Mouse (Mus musculus): ENCODE measurements around the gene Gm20388. TPM values are rescaled to one million over a fixed set of nuclear protein-coding genes. Genes with fewer than 3 reads are reported as not detected.

Gene Gm20388
- polyA plus RNA-seq, 1 experiment = 28.1 TPM

DNA sequence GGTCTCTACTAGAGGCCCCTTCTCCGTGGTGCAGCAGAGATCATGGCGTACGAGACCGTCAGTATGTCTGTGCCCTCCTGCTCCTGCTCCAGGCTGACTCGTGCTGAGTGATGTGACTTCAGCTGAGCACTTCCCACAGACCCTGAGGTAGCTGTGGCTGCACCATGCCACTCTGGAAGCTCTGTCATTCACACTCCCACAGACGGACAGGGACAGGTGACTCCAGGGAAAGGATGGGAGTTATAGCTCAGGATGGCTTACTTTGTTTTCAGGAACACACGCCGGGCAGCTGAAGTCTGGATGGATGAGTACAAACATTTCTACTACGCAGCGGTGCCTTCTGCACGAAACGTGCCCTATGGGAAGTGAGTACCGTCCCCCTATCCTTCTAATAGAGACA, 4425.7 kb downstream of the Gm20388 start:
- TF ChIP-seq CTCF (IDR thresholded peaks at IDR 0.05; ENCODE audit: low read depth, low read length) (no peak), EP300 (IDR thresholded peaks at IDR 0.05; ENCODE audit: insufficient read depth, low read depth, low read length) (no peak), POLR2A (IDR thresholded peaks at IDR 0.05; ENCODE audit: insufficient read depth, low read length) (no peak)
- Histone ChIP-seq H3K4me1 (ENCODE audit: control insufficient read depth, insufficient read depth, low read length) (no peaks in the 10 kb centered on the region), H3K4me3 (ENCODE audit: low read depth, low read length) (no peak overlapping the region), H3K27me3 (ENCODE audit: control insufficient read depth, insufficient read depth, low read length, poor library complexity, severe bottlenecking) (no peaks in the 10 kb centered on the region), H3K9ac (ENCODE audit: low read depth, poor library complexity, severe bottlenecking) (no peak overlapping the region), H3K9me3 (replicated peaks; ENCODE audit: control insufficient read depth, insufficient read depth, low read length, poor library complexity, severe bottlenecking) (no peaks in the 10 kb centered on the region), H3K36me3 (ENCODE audit: control insufficient read depth, insufficient read depth, low read length, poor library complexity, severe bottlenecking) (0 out of 2 replicates have a peak, but pooled peaks cover 3% of the 10 kb centered on the region), H3K27ac (ENCODE audit: insufficient read depth, low read length) (no peak overlapping the region)

DNA sequence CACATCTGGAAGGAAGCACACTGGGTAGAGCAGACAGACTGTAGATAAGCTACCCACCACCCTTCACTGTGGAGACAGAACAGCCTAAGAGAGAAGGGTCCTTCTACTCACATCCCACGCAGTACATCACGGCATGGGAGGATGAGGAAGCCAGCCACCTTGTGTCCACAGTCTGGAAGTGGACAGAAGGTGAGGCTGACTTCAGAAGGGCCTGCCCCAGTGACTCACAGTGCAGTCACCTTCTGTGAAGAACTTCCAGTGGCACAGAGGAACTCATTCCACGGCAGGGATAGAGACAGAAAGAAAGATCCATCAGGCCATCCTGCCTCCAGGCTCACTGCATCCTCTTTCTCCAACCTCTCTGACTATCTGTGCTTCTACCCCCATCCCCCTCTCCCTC, 4429.1 kb downstream of the Gm20388 start:
- TF ChIP-seq EP300 (IDR thresholded peaks at IDR 0.05; ENCODE audit: insufficient read depth, low read depth, low read length) = no peak
- TF ChIP-seq CTCF (IDR thresholded peaks at IDR 0.05; ENCODE audit: low read depth, low read length) = no peak
- no peak for TF ChIP-seq POLR2A (IDR thresholded peaks at IDR 0.05; ENCODE audit: insufficient read depth, low read length)
- Histone ChIP-seq H3K27ac (ENCODE audit: insufficient read depth, low read length) (no peak overlapping the region), H3K27me3 (ENCODE audit: control insufficient read depth, insufficient read depth, low read length, poor library complexity, severe bottlenecking) (no peaks in the 10 kb centered on the region), H3K4me3 (ENCODE audit: low read depth, low read length) (no peak overlapping the region), H3K4me1 (ENCODE audit: control insufficient read depth, insufficient read depth, low read length) (no peaks in the 10 kb centered on the region), H3K9ac (ENCODE audit: low read depth, poor library complexity, severe bottlenecking) (no peak overlapping the region), H3K36me3 (ENCODE audit: control insufficient read depth, insufficient read depth, low read length, poor library complexity, severe bottlenecking) (0 out of 2 replicates have a peak, but pooled peaks cover 6% of the 10 kb centered on the region), H3K9me3 (replicated peaks; ENCODE audit: control insufficient read depth, insufficient read depth, low read length, poor library complexity, severe bottlenecking) (no peaks in the 10 kb centered on the region)

DNA sequence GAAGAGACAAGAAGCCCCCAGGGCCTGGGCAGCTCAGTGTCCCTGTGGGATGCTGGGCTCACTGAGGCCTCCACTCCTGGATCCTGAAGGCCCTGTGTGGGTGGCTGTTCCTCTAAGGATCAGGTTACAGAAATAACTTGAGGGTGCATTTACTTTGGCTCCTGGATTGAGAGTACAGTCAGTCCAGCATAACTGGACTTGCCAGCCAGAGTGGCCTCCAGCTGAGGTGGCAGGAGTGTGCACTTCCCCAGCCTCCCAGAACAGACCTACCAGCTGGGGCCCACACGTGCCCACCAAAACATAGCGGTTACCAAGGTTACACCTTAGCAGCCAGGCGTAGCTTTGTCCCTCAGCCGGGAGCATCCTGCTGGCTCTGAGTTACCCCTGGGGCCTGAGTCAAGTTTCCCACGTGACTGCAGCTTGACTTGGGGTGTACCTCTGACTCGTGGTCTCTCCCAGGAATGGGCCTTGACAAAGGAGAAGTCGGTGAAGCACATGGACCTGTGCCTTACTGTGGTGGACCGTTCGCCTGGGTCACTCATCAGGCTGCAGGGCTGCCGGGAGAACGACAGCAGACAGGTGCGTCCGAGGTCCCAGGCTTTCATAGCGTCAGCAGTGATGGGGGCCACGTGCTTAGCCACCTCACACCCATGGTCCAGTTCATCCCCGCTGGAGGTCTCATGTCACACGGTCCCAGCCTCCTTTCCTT, 4429.9 kb downstream of the Gm20388 start:
- Histone ChIP-seq H3K9me3 (replicated peaks; ENCODE audit: control insufficient read depth, insufficient read depth, low read length, poor library complexity, severe bottlenecking) (no peaks in the 10 kb centered on the region), H3K27ac (ENCODE audit: insufficient read depth, low read length) (no peak overlapping the region), H3K4me1 (ENCODE audit: control insufficient read depth, insufficient read depth, low read length) (no peaks in the 10 kb centered on the region), H3K36me3 (ENCODE audit: control insufficient read depth, insufficient read depth, low read length, poor library complexity, severe bottlenecking) (0 out of 2 replicates have a peak, but pooled peaks cover 6% of the 10 kb centered on the region), H3K4me3 (ENCODE audit: low read depth, low read length) (no peak overlapping the region), H3K27me3 (ENCODE audit: control insufficient read depth, insufficient read depth, low read length, poor library complexity, severe bottlenecking) (no peaks in the 10 kb centered on the region), H3K9ac (ENCODE audit: low read depth, poor library complexity, severe bottlenecking) (no peak overlapping the region)
- TF ChIP-seq POLR2A (IDR thresholded peaks at IDR 0.05; ENCODE audit: insufficient read depth, low read length) = no peak
- no peak for TF ChIP-seq EP300 (IDR thresholded peaks at IDR 0.05; ENCODE audit: insufficient read depth, low read depth, low read length)
- TF ChIP-seq CTCF (IDR thresholded peaks at IDR 0.05; ENCODE audit: low read depth, low read length) = no peak

DNA sequence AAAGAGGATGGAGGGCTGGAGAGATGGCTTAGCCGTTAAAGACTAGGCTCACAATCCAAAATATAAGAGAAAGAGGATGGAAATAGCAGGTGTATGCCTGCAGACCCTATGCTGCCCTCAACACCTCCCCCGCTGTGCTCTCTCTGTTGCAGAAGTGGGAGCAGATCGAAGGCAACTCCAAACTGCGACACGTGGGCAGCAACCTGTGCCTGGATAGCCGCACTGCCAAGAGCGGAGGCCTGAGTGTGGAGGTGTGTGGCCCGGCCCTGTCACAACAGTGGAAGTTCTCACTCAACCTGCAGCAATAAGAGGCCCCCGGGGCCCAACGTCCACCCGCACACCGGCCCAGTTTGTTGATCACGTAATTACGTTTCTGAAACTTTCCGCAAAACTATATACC, 4432.5 kb downstream of the Gm20388 start:
- TF ChIP-seq EP300 (IDR thresholded peaks at IDR 0.05; ENCODE audit: insufficient read depth, low read depth, low read length) = no peak
- no peak for TF ChIP-seq CTCF (IDR thresholded peaks at IDR 0.05; ENCODE audit: low read depth, low read length)
- TF ChIP-seq POLR2A (IDR thresholded peaks at IDR 0.05; ENCODE audit: insufficient read depth, low read length) = no peak
- 0 out of 2 replicates have a peak, but pooled peaks cover 6% of the 10 kb centered on the region for H3K36me3 ChIP-seq (ENCODE audit: control insufficient read depth, insufficient read depth, low read length, poor library complexity, severe bottlenecking)

DNA sequence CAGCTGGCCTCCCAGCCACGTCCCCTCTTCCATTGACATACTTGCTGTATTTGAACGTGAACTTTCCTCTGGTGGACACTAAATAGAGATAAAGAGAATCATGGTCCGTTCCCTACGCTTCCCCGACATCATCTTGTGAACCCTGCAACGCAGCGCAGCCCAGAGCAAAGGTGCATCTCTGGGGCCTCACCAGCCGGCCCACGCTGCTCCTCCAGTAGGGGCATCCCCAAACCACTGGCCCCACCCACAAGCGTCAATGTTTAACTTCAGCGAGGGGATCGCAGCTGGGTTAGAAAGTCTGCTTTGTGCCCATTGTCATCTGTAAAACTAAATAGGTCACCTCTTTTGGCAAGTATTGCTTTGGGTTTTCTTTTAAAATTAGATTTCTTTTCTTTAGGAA, 4433.4 kb downstream of the Gm20388 start:
- Histone ChIP-seq H3K36me3 (ENCODE audit: control insufficient read depth, insufficient read depth, low read length, poor library complexity, severe bottlenecking) (0 out of 2 replicates have a peak, but pooled peaks cover 3% of the 10 kb centered on the region), H3K9ac (ENCODE audit: low read depth, poor library complexity, severe bottlenecking) (no peak overlapping the region)

More for the DNA sequence above, 4432.5 kb downstream of the Gm20388 start:
- H3K4me1 ChIP-seq (ENCODE audit: control insufficient read depth, insufficient read depth, low read length) = no peaks in the 10 kb centered on the region
- H3K27ac ChIP-seq (ENCODE audit: insufficient read depth, low read length) = no peak overlapping the region
- H3K9ac ChIP-seq (ENCODE audit: low read depth, poor library complexity, severe bottlenecking) = no peak overlapping the region
- H3K27me3 ChIP-seq (ENCODE audit: control insufficient read depth, insufficient read depth, low read length, poor library complexity, severe bottlenecking) = no peaks in the 10 kb centered on the region
- no peak overlapping the region for H3K4me3 ChIP-seq (ENCODE audit: low read depth, low read length)
- no peaks in the 10 kb centered on the region for H3K9me3 ChIP-seq (replicated peaks; ENCODE audit: control insufficient read depth, insufficient read depth, low read length, poor library complexity, severe bottlenecking)

DNA sequence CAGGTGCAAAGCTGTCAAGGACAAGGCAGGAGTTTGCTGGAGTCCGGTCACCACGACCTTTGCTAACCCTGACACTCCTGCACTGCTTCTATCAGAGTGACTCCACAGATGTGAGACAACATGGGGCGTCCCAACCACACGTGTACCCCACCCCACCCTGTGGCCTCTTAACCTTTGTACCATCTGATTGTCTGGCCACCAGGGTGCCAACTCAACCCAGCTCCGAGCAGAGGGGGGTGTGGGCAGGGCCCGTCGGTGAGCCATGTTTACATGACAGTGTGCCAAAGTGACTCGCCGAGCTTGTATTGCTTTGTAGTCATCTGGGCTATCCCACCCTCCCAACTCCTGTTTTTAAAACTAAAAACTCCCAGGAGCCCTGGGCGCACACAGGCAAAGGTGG, 4434.5 kb downstream of the Gm20388 start:
- TF ChIP-seq POLR2A (IDR thresholded peaks at IDR 0.05; ENCODE audit: insufficient read depth, low read length) (no peak), EP300 (IDR thresholded peaks at IDR 0.05; ENCODE audit: insufficient read depth, low read depth, low read length) (no peak), CTCF (IDR thresholded peaks at IDR 0.05; ENCODE audit: low read depth, low read length) (no peak)
- Histone ChIP-seq H3K36me3 (ENCODE audit: control insufficient read depth, insufficient read depth, low read length, poor library complexity, severe bottlenecking) (0 out of 2 replicates have a peak, but pooled peaks cover 3% of the 10 kb centered on the region), H3K27me3 (ENCODE audit: control insufficient read depth, insufficient read depth, low read length, poor library complexity, severe bottlenecking) (no peaks in the 10 kb centered on the region), H3K27ac (ENCODE audit: insufficient read depth, low read length) (no peak overlapping the region), H3K9ac (ENCODE audit: low read depth, poor library complexity, severe bottlenecking) (no peak overlapping the region), H3K4me1 (ENCODE audit: control insufficient read depth, insufficient read depth, low read length) (no peaks in the 10 kb centered on the region), H3K4me3 (ENCODE audit: low read depth, low read length) (no peak overlapping the region), H3K9me3 (replicated peaks; ENCODE audit: control insufficient read depth, insufficient read depth, low read length, poor library complexity, severe bottlenecking) (no peaks in the 10 kb centered on the region)

More for the DNA sequence above, 4433.4 kb downstream of the Gm20388 start:
- H3K27me3 ChIP-seq (ENCODE audit: control insufficient read depth, insufficient read depth, low read length, poor library complexity, severe bottlenecking) = no peaks in the 10 kb centered on the region
- no peaks in the 10 kb centered on the region for H3K4me1 ChIP-seq (ENCODE audit: control insufficient read depth, insufficient read depth, low read length)
- no peaks in the 10 kb centered on the region for H3K9me3 ChIP-seq (replicated peaks; ENCODE audit: control insufficient read depth, insufficient read depth, low read length, poor library complexity, severe bottlenecking)
- TF ChIP-seq CTCF (IDR thresholded peaks at IDR 0.05; ENCODE audit: low read depth, low read length) (no peak), EP300 (IDR thresholded peaks at IDR 0.05; ENCODE audit: insufficient read depth, low read depth, low read length) (no peak), POLR2A (IDR thresholded peaks at IDR 0.05; ENCODE audit: insufficient read depth, low read length) (no peak)
- no peak overlapping the region for H3K4me3 ChIP-seq (ENCODE audit: low read depth, low read length)
- no peak overlapping the region for H3K27ac ChIP-seq (ENCODE audit: insufficient read depth, low read length)

All from ES-Bruce4 (cell line).